ENCODE assay signal across 26 mouse cellular contexts in genomic region chr10:118794395-118795060, GRCm38 (mm10).
DNase-seq lines count a peak whose midpoint lies in the region; ATAC-seq and TF ChIP-seq lines count a peak whose summit lies in the region.
"Had no signal": no experiment of that assay in that cellular context is flagged by ENCODE, and none has a peak within 500 bp of the region (broad histone marks: within the 10 kb centered on the region; RNA-seq: fewer than 3 reads in every experiment).

No protein-coding gene starts in this region.

- peaks cover 5% of the 10 kb centered on the region; the same call in 1 of the 2 replicates for H3K4me1 ChIP-seq in forebrain, embryonic 14.5 days (ENCODE audit: control insufficient read depth, insufficient read depth, low read length)
- H3K4me1 ChIP-seq in forebrain, embryonic 11.5 days (replicated peaks; ENCODE audit: control insufficient read depth, insufficient read depth, low read length) = no peaks in the 10 kb centered on the region
- H3K4me1 ChIP-seq in midbrain, embryonic 14.5 days (ENCODE audit: control insufficient read depth, insufficient read depth, low read length) = no peaks in the 10 kb centered on the region
- H3K4me1 ChIP-seq in midbrain, embryonic 10.5 days = peaks cover 10% of the 10 kb centered on the region; the same call in 1 of the 2 replicates
- peaks cover 8% of the 10 kb centered on the region for H3K4me1 ChIP-seq in embryonic fibroblast, embryonic 13.5 days (ENCODE audit: control insufficient read depth, insufficient read depth, low read length)
- H3K4me1 ChIP-seq: stomach, embryonic 15.5 days had no signal

- ATAC-seq in forebrain, embryonic 14.5 days = peak; percentile 51; the same call in 1 of the 2 replicates
- no peak for ATAC-seq in forebrain, embryonic 11.5 days (replicated peaks; ENCODE audit: low FRiP score)
- no peak; the same call in 1 of the 2 replicates for ATAC-seq in midbrain, embryonic 14.5 days (ENCODE audit: low FRiP score, low TSS enrichment)
- ATAC-seq: forebrain, embryonic 16.5 days; hindbrain, embryonic 16.5 days had no signal

- no peak for TF ChIP-seq POLR2A in embryonic fibroblast, embryonic 13.5 days (IDR thresholded peaks at IDR 0.05; ENCODE audit: low read depth, low read length)

- H3K36me3 ChIP-seq in forebrain, embryonic 14.5 days (ENCODE audit: control insufficient read depth, insufficient read depth, low read length) = no peaks in the 10 kb centered on the region
- no peaks in the 10 kb centered on the region for H3K36me3 ChIP-seq in forebrain, embryonic 11.5 days (ENCODE audit: control insufficient read depth, insufficient read depth, low read length)
- no peaks in the 10 kb centered on the region for H3K36me3 ChIP-seq in midbrain, embryonic 14.5 days (ENCODE audit: control insufficient read depth, insufficient read depth, low read length)
- H3K36me3 ChIP-seq in midbrain, embryonic 10.5 days = no peaks in the 10 kb centered on the region
- H3K36me3 ChIP-seq: heart, embryonic 12.5 days; neural tube, embryonic 15.5 days; stomach, embryonic 15.5 days had no signal

- H3K9ac ChIP-seq in forebrain, embryonic 14.5 days (ENCODE audit: low read length) = no peak overlapping the region
- H3K9ac ChIP-seq in forebrain, embryonic 11.5 days (ENCODE audit: low read length) = no peak overlapping the region
- H3K9ac ChIP-seq in midbrain, embryonic 14.5 days (replicated peaks; ENCODE audit: low read length) = no peak overlapping the region
- H3K9ac ChIP-seq: heart, embryonic 12.5 days; neural tube, embryonic 15.5 days; stomach, embryonic 15.5 days had no signal

- DNase-seq in forebrain, embryonic 14.5 days (ENCODE audit: low spot score) = peak; percentile 19
- no peak for DNase-seq in forebrain, embryonic 11.5 days (ENCODE audit: low spot score)
- DNase-seq in midbrain, embryonic 14.5 days = peak; percentile 48
- DNase-seq in midbrain, embryonic 10.5 days (ENCODE audit: low spot score) = no peak
- DNase-seq in retina, postnatal 1 day = no peak
- DNase-seq in kidney, adult 11 months = no peak
- DNase-seq in adrenal gland, adult 8-10 months = no peak
- DNase-seq: adrenal gland, postnatal 10 days; cerebellum, adult 9-11 months; gastrocnemius, adult 2 months; heart, postnatal 14 days; kidney, adult 18-20 months; kidney, postnatal 10 days; lung, adult 18-20 months; lung, postnatal 14 days; thymus, adult 18-20 months; thymus, postnatal 4 days had no signal

- no peak overlapping the region for H3K4me3 ChIP-seq in forebrain, embryonic 14.5 days (ENCODE audit: low read depth, low read length)
- H3K4me3 ChIP-seq in forebrain, embryonic 11.5 days (ENCODE audit: low read depth, low read length) = no peak overlapping the region
- no peak overlapping the region for H3K4me3 ChIP-seq in midbrain, embryonic 14.5 days (replicated peaks; ENCODE audit: low read depth, low read length)
- H3K4me3 ChIP-seq in midbrain, embryonic 10.5 days = no peak overlapping the region
- no peak overlapping the region for H3K4me3 ChIP-seq in embryonic fibroblast, embryonic 13.5 days (ENCODE audit: insufficient read depth, low read length)
- H3K4me3 ChIP-seq: gastrocnemius, adult 2 months; heart, embryonic 12.5 days; layer of hippocampus, adult 2 months; neural tube, embryonic 15.5 days; stomach, embryonic 15.5 days had no signal

- H3K27ac ChIP-seq in forebrain, embryonic 14.5 days (ENCODE audit: low read depth, low read length) = no peak overlapping the region
- H3K27ac ChIP-seq in forebrain, embryonic 11.5 days (ENCODE audit: low read depth, low read length) = no peak overlapping the region
- H3K27ac ChIP-seq in midbrain, embryonic 14.5 days (replicated peaks; ENCODE audit: low read depth, low read length) = peak overlapping the region; percentile 53; the same call in 1 of the 2 replicates
- H3K27ac ChIP-seq in midbrain, embryonic 10.5 days (replicated peaks) = no peak overlapping the region
- H3K27ac ChIP-seq in embryonic fibroblast, embryonic 13.5 days (ENCODE audit: insufficient read depth, low read length) = peak overlapping the region; percentile 53; the same call in 1 of the 2 replicates
- H3K27ac ChIP-seq: gastrocnemius, adult 2 months; layer of hippocampus, adult 2 months; neural tube, embryonic 15.5 days; stomach, embryonic 15.5 days had no signal

- no peak overlapping the region for H3K4me2 ChIP-seq in forebrain, embryonic 14.5 days (ENCODE audit: low read length)
- H3K4me2 ChIP-seq in forebrain, embryonic 11.5 days (ENCODE audit: low read depth, low read length, severe bottlenecking) = no peak overlapping the region
- H3K4me2 ChIP-seq in midbrain, embryonic 14.5 days (ENCODE audit: low read length) = no peak overlapping the region
- H3K4me2 ChIP-seq: heart, embryonic 12.5 days; liver, embryonic 11.5 days; neural tube, embryonic 15.5 days; stomach, embryonic 15.5 days had no signal

- 37% methylated on average over 9 of the region's 9 CpGs for WGBS in forebrain, embryonic 14.5 days
- 59% methylated on average over 9 of the region's 9 CpGs for WGBS in forebrain, embryonic 11.5 days
- 41% methylated on average over 9 of the region's 9 CpGs for WGBS in midbrain, embryonic 14.5 days
- 68% methylated on average over 9 of the region's 9 CpGs for WGBS in midbrain, embryonic 10.5 days

- H3K27me3 ChIP-seq in forebrain, embryonic 14.5 days (replicated peaks; ENCODE audit: control insufficient read depth, insufficient read depth, low read length) = no peaks in the 10 kb centered on the region
- H3K27me3 ChIP-seq in forebrain, embryonic 11.5 days (ENCODE audit: control insufficient read depth, insufficient read depth, low read length) = no peaks in the 10 kb centered on the region
- H3K27me3 ChIP-seq in midbrain, embryonic 14.5 days (ENCODE audit: control insufficient read depth, insufficient read depth, low read length) = no peaks in the 10 kb centered on the region
- H3K27me3 ChIP-seq in midbrain, embryonic 10.5 days (ENCODE audit: low read depth, poor library complexity, severe bottlenecking) = no peaks in the 10 kb centered on the region
- H3K27me3 ChIP-seq: CH12.LX; heart, embryonic 12.5 days; neural tube, embryonic 15.5 days; stomach, embryonic 15.5 days had no signal

- no peak for TF ChIP-seq CTCF in embryonic fibroblast, embryonic 13.5 days (IDR thresholded peaks at IDR 0.05; ENCODE audit: borderline replicate concordance, insufficient read depth, low read length)

- H3K9me3 ChIP-seq in forebrain, embryonic 14.5 days (replicated peaks; ENCODE audit: control insufficient read depth, low read length) = no peaks in the 10 kb centered on the region
- H3K9me3 ChIP-seq in forebrain, embryonic 11.5 days (ENCODE audit: control insufficient read depth, low read length) = no peaks in the 10 kb centered on the region
- H3K9me3 ChIP-seq in midbrain, embryonic 14.5 days (ENCODE audit: control insufficient read depth, low read length) = no peaks in the 10 kb centered on the region
- no peaks in the 10 kb centered on the region for H3K9me3 ChIP-seq in midbrain, embryonic 10.5 days (replicated peaks)
- H3K9me3 ChIP-seq: heart, embryonic 12.5 days; neural tube, embryonic 15.5 days; stomach, embryonic 15.5 days had no signal

Comparison
In these comparisons a context has a peak if more than half of its experiments do, and no peak if none do; other contexts are left out.
1. DNase-seq: peak in forebrain, embryonic 14.5 days (single experiment) and midbrain, embryonic 14.5 days (single experiment); none in forebrain, embryonic 11.5 days (single experiment), midbrain, embryonic 10.5 days (single experiment), retina, postnatal 1 day (single experiment), kidney, adult 11 months (single experiment) and adrenal gland, adult 8-10 months (single experiment).
2. H3K27ac ChIP-seq: peak in midbrain, embryonic 14.5 days (single experiment) and embryonic fibroblast, embryonic 13.5 days (single experiment); none in forebrain, embryonic 14.5 days (single experiment), forebrain, embryonic 11.5 days (single experiment) and midbrain, embryonic 10.5 days (single experiment).